Mouse (Mus musculus): ENCODE measurements around the gene Tdrd7. TPM values are rescaled to one million over a fixed set of nuclear protein-coding genes. Genes with fewer than 3 reads are reported as not detected.

Gene Tdrd7
- total and polyA plus RNA-seq, 2 experiments from 2014 or later: 24.1 to 28.0 TPM

- no peak overlapping the region for H3K4me3 ChIP-seq (ENCODE audit: low read depth, low read length)
- no peak for DNase-seq (ENCODE audit: low spot score)
- no peaks in the 10 kb centered on the region for H3K36me3 ChIP-seq (ENCODE audit: insufficient read depth, low read length)
- no peak overlapping the region for H3K27ac ChIP-seq (ENCODE audit: low read depth, low read length)
- no peak overlapping the region for H3K9ac ChIP-seq (replicated peaks; ENCODE audit: low read length, poor library complexity, severe bottlenecking)
- WGBS: 80% methylated on average over 8 of the region's 8 CpGs
- no peaks in the 10 kb centered on the region for H3K4me1 ChIP-seq (ENCODE audit: insufficient read depth, low read length)
- H3K4me2 ChIP-seq (ENCODE audit: low read depth, low read length, poor library complexity, severe bottlenecking): no peak overlapping the region
- no peaks in the 10 kb centered on the region for H3K27me3 ChIP-seq (ENCODE audit: insufficient read depth, low read length)
- H3K9me3 ChIP-seq (ENCODE audit: low read length): no peaks in the 10 kb centered on the region
- TF ChIP-seq CTCF (IDR thresholded peaks at IDR 0.05): no peak
- ATAC-seq (ENCODE audit: low FRiP score): no peak
These were observed 17.4 kb upstream of the Tdrd7 start for GRCm38 (mm10) chr4:45947729-45948128.

DNA sequence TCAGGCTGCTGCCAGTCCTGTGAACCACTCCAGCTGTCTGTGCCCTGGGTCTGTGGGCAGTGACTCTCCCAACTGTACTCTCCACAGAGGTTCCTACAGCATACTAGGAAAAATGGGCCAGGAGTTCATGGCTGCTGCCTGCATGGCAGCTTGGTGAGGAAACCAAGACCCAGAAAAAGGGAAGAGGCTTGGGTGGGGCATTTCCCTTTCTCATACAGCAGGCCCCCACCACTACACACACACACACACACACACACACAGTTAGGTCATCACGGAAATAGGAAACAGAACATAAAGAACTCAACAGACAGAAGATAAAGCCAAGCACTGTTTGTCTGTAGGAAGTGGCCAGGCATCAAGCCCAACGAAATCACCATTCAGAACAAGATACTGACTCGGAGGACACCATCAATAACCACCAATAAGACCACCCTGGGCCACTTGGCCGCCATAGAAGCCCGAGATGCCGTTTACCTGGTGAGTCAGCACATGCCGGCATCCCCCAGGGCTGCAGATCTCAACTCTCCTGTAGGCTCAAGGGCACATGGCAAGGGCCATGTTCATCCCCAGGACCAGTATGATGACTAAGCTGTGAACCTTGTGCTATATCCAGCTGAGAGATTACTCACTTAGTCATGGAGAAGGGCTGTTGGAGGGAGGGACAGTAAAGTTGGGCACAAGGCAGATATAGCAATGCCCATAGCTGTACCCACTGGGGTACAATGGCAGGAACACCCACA, 15.9 kb upstream of the Tdrd7 start:
- H3K27me3 ChIP-seq (ENCODE audit: insufficient read depth, low read length): no peaks in the 10 kb centered on the region
- no peak for DNase-seq (ENCODE audit: low spot score)
- no peak overlapping the region for H3K4me3 ChIP-seq (ENCODE audit: low read depth, low read length)
- no peak for ATAC-seq (ENCODE audit: low FRiP score)
- no peak for TF ChIP-seq CTCF (IDR thresholded peaks at IDR 0.05)
- no peak overlapping the region for H3K9ac ChIP-seq (replicated peaks; ENCODE audit: low read length, poor library complexity, severe bottlenecking)
- 83% methylated on average over 7 of the region's 7 CpGs for whole genome bisulfite sequencing
- no peak overlapping the region for H3K4me2 ChIP-seq (ENCODE audit: low read depth, low read length, poor library complexity, severe bottlenecking)
- no peak overlapping the region for H3K27ac ChIP-seq (ENCODE audit: low read depth, low read length)
- H3K4me1 ChIP-seq (ENCODE audit: insufficient read depth, low read length): no peaks in the 10 kb centered on the region
- H3K36me3 ChIP-seq (ENCODE audit: insufficient read depth, low read length): no peaks in the 10 kb centered on the region
- H3K9me3 ChIP-seq (ENCODE audit: low read length): no peaks in the 10 kb centered on the region

- ATAC-seq (ENCODE audit: low FRiP score): no peak
- H3K4me1 ChIP-seq (ENCODE audit: insufficient read depth, low read length): no peaks in the 10 kb centered on the region
- no peak overlapping the region for H3K27ac ChIP-seq (ENCODE audit: low read depth, low read length)
- no peak overlapping the region for H3K4me2 ChIP-seq (ENCODE audit: low read depth, low read length, poor library complexity, severe bottlenecking)
- no peaks in the 10 kb centered on the region for H3K9me3 ChIP-seq (ENCODE audit: low read length)
- no peaks in the 10 kb centered on the region for H3K27me3 ChIP-seq (ENCODE audit: insufficient read depth, low read length)
- no peak overlapping the region for H3K9ac ChIP-seq (replicated peaks; ENCODE audit: low read length, poor library complexity, severe bottlenecking)
- 98% methylated on average over 18 of the region's 18 CpGs for WGBS
- H3K36me3 ChIP-seq (ENCODE audit: insufficient read depth, low read length): no peaks in the 10 kb centered on the region
- no peak for DNase-seq (ENCODE audit: low spot score)
- TF ChIP-seq CTCF (IDR thresholded peaks at IDR 0.05): no peak
- no peak overlapping the region for H3K4me3 ChIP-seq (ENCODE audit: low read depth, low read length)
These were observed 13.3 kb upstream of the Tdrd7 start for GRCm38 (mm10) chr4:45951830-45952229.

- Histone ChIP-seq H3K4me2 (ENCODE audit: low read depth, low read length, poor library complexity, severe bottlenecking) (no peak overlapping the region), H3K36me3 (ENCODE audit: insufficient read depth, low read length) (no peaks in the 10 kb centered on the region), H3K27me3 (ENCODE audit: insufficient read depth, low read length) (no peaks in the 10 kb centered on the region), H3K9me3 (ENCODE audit: low read length) (no peaks in the 10 kb centered on the region), H3K9ac (replicated peaks; ENCODE audit: low read length, poor library complexity, severe bottlenecking) (no peak overlapping the region), H3K4me3 (ENCODE audit: low read depth, low read length) (no peak overlapping the region), H3K27ac (ENCODE audit: low read depth, low read length) (no peak overlapping the region), H3K4me1 (ENCODE audit: insufficient read depth, low read length) (no peaks in the 10 kb centered on the region)
- TF ChIP-seq CTCF (IDR thresholded peaks at IDR 0.05): no peak
- 90% methylated on average over 23 of the region's 23 CpGs for WGBS
- ATAC-seq (ENCODE audit: low FRiP score) (no peak), DNase-seq (ENCODE audit: low spot score) (no peak)
These were observed 11.9 kb upstream of the Tdrd7 start for GRCm38 (mm10) chr4:45953025-45953919.

DNA sequence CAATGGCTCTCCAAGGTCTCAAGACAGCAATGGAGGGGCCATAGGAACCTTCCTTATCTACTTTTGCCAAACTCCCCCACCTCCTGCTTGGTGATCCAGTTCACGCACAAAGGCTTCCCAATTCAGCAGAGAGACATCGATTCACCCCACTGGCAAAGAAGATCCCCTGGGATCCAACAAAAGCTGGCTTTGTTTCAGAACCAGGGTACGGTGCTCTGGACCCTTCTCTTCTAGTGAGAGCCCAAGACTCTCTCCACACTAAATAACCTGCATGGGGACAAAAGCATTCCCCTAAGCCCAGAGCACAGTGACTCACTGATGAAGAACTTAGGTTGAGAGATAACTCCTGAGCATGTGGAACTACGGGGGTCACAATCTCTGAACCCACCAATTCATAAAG, 9.9 kb upstream of the Tdrd7 start:
- H3K27me3 ChIP-seq (ENCODE audit: insufficient read depth, low read length): no peaks in the 10 kb centered on the region
- no peak overlapping the region for H3K9ac ChIP-seq (replicated peaks; ENCODE audit: low read length, poor library complexity, severe bottlenecking)
- no peak overlapping the region for H3K4me2 ChIP-seq (ENCODE audit: low read depth, low read length, poor library complexity, severe bottlenecking)
- no peaks in the 10 kb centered on the region for H3K36me3 ChIP-seq (ENCODE audit: insufficient read depth, low read length)
- H3K4me1 ChIP-seq (ENCODE audit: insufficient read depth, low read length): no peaks in the 10 kb centered on the region
- no peaks in the 10 kb centered on the region for H3K9me3 ChIP-seq (ENCODE audit: low read length)
- no peak for TF ChIP-seq CTCF (IDR thresholded peaks at IDR 0.05)
- no peak overlapping the region for H3K4me3 ChIP-seq (ENCODE audit: low read depth, low read length)
- ATAC-seq (ENCODE audit: low FRiP score) (no peak), DNase-seq (ENCODE audit: low spot score) (no peak)
- H3K27ac ChIP-seq (ENCODE audit: low read depth, low read length): no peak overlapping the region
- 89% methylated on average over 4 of the region's 4 CpGs for WGBS

GRCm38 (mm10) chr4:45956131-45956530, 9.0 kb upstream of the Tdrd7 start:
- ATAC-seq (ENCODE audit: low FRiP score): no peak
- no peak overlapping the region for H3K4me2 ChIP-seq (ENCODE audit: low read depth, low read length, poor library complexity, severe bottlenecking)
- H3K4me3 ChIP-seq (ENCODE audit: low read depth, low read length): no peak overlapping the region
- H3K9me3 ChIP-seq (ENCODE audit: low read length): no peaks in the 10 kb centered on the region
- DNase-seq (ENCODE audit: low spot score): no peak
- no peaks in the 10 kb centered on the region for H3K36me3 ChIP-seq (ENCODE audit: insufficient read depth, low read length)
- TF ChIP-seq CTCF (IDR thresholded peaks at IDR 0.05): no peak
- no peak overlapping the region for H3K27ac ChIP-seq (ENCODE audit: low read depth, low read length)
- WGBS: 94% methylated on average over 8 of the region's 8 CpGs
- no peaks in the 10 kb centered on the region for H3K4me1 ChIP-seq (ENCODE audit: insufficient read depth, low read length)
- H3K27me3 ChIP-seq (ENCODE audit: insufficient read depth, low read length): no peaks in the 10 kb centered on the region
- no peak overlapping the region for H3K9ac ChIP-seq (replicated peaks; ENCODE audit: low read length, poor library complexity, severe bottlenecking)
